ENCODE assay signal across 17 mouse cellular contexts in the genomic region with DNA sequence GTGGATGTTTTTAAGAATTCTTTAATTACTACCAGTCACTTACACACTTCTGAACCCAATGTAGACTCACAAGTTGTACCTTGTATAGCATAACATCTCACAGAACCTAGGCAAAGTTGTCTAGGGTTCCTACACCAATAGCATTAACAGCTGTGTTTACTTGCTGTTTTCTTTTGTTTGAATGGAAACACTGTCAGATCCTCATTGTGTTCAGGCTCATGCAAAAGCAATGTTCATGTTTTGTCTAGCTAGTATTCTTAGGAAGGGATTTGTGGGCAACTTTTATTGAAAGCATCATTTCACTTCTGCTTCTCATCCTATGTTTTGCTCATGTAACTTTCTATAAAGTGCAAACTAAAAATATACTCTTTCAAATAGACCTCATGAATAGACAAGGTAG.
"Had no signal": no experiment of that assay in that cellular context is flagged by ENCODE, and none has a peak within 500 bp of the region (broad histone marks: within the 10 kb centered on the region; RNA-seq: fewer than 3 reads in every experiment).

No protein-coding gene starts in this region.

- H3K27me3 ChIP-seq: lung, embryonic 15.5 days; midbrain, embryonic 12.5 days; neural tube, embryonic 13.5 days; stomach, embryonic 15.5 days had no signal

- H3K9ac ChIP-seq: liver, postnatal 0 days; lung, embryonic 15.5 days; midbrain, embryonic 12.5 days; neural tube, embryonic 13.5 days; stomach, embryonic 15.5 days had no signal

- ATAC-seq: liver, postnatal 0 days; lung, postnatal 0 days; midbrain, embryonic 16.5 days had no signal

- H3K4me2 ChIP-seq: lung, embryonic 15.5 days; midbrain, embryonic 12.5 days; neural tube, embryonic 13.5 days; stomach, embryonic 15.5 days had no signal

- H3K4me1 ChIP-seq: lung, embryonic 15.5 days; midbrain, embryonic 10.5 days; midbrain, embryonic 12.5 days; neural tube, embryonic 13.5 days; stomach, embryonic 15.5 days had no signal

- H3K36me3 ChIP-seq: lung, embryonic 15.5 days; midbrain, embryonic 10.5 days; midbrain, embryonic 12.5 days; neural tube, embryonic 13.5 days; stomach, embryonic 15.5 days had no signal

- H3K4me3 ChIP-seq: lung, embryonic 15.5 days; midbrain, embryonic 10.5 days; midbrain, embryonic 12.5 days; myocyte; neural tube, embryonic 13.5 days; stomach, embryonic 15.5 days had no signal

- H3K27ac ChIP-seq: lung, embryonic 15.5 days; midbrain, embryonic 10.5 days; midbrain, embryonic 12.5 days; neural tube, embryonic 13.5 days; stomach, embryonic 15.5 days; stomach, postnatal 0 days had no signal

- DNase-seq: liver, postnatal 0 days; lung, adult 2 months; lung, postnatal 4 days; midbrain, embryonic 14.5 days; right cerebral cortex, postnatal 14 days; thymus, adult 18-20 months; thymus, postnatal 14 days; thymus, postnatal 36 days had no signal

- H3K9me3 ChIP-seq: lung, embryonic 15.5 days; midbrain, embryonic 10.5 days; midbrain, embryonic 12.5 days; neural tube, embryonic 13.5 days; stomach, embryonic 15.5 days had no signal
